8 mouse cellular contexts compared by ENCODE assay signal in genomic region chr4:138561986-138562385, GRCm38 (mm10).
DNase-seq lines count a peak whose midpoint lies in the region; ATAC-seq and TF ChIP-seq lines count a peak whose summit lies in the region.

No protein-coding gene starts in this region.

- H3K27me3 ChIP-seq in embryonic facial prominence, embryonic 13.5 days, result peaks cover 14% of the 10 kb centered on the region
- peaks cover under 1% of the 10 kb centered on the region; the same call in 1 of the 2 replicates for H3K27me3 ChIP-seq in kidney, embryonic 15.5 days
- no peaks in the 10 kb centered on the region; the same call in 1 of the 2 replicates for H3K27me3 ChIP-seq in liver, adult 2 months (ENCODE audit: control insufficient read depth, insufficient read depth, low read length)
- H3K27me3 ChIP-seq in neural tube, embryonic 13.5 days, result peaks cover 15% of the 10 kb centered on the region

- H3K4me1 ChIP-seq in embryonic facial prominence, embryonic 13.5 days, result 0 out of 2 replicates have a peak, but pooled peaks cover 6% of the 10 kb centered on the region
- H3K4me1 ChIP-seq in kidney, embryonic 15.5 days, result peaks cover 14% of the 10 kb centered on the region
- no peaks in the 10 kb centered on the region for H3K4me1 ChIP-seq in liver, adult 2 months (ENCODE audit: control insufficient read depth, insufficient read depth, low read length)
- peaks cover 7% of the 10 kb centered on the region; the same call in 1 of the 2 replicates for H3K4me1 ChIP-seq in neural tube, embryonic 13.5 days (replicated peaks)

- no peak overlapping the region for H3K4me3 ChIP-seq in embryonic facial prominence, embryonic 13.5 days
- no peak overlapping the region for H3K4me3 ChIP-seq in kidney, embryonic 15.5 days (replicated peaks)
- H3K4me3 ChIP-seq in liver, adult 2 months (ENCODE audit: insufficient read depth, low read depth, low read length), result no peak overlapping the region; the same call in 1 of the 2 replicates
- no peak overlapping the region for H3K4me3 ChIP-seq in neural tube, embryonic 13.5 days

- no peaks in the 10 kb centered on the region for H3K9me3 ChIP-seq in embryonic facial prominence, embryonic 13.5 days
- H3K9me3 ChIP-seq in kidney, embryonic 15.5 days (replicated peaks), result no peaks in the 10 kb centered on the region
- H3K9me3 ChIP-seq in neural tube, embryonic 13.5 days, result no peaks in the 10 kb centered on the region

- peak; percentile 71 for DNase-seq in 3T3-L1 (ENCODE audit: low read depth, low spot score)
- DNase-seq in adrenal gland, postnatal 36 days, result peak; percentile 86 to 87
- DNase-seq in heart, adult 9 months (ENCODE audit: low spot score in 2 of 2), result peak; percentile 39 to 70
- peak; percentile 53 for DNase-seq in liver, adult 2 months (ENCODE audit: extremely low read depth, low read depth, low spot score)
- DNase-seq in testis, postnatal 10 days (ENCODE audit: low spot score), result peak; percentile 93

- H3K36me3 ChIP-seq in embryonic facial prominence, embryonic 13.5 days, result no peaks in the 10 kb centered on the region
- no peaks in the 10 kb centered on the region for H3K36me3 ChIP-seq in kidney, embryonic 15.5 days
- H3K36me3 ChIP-seq in liver, adult 2 months (ENCODE audit: control insufficient read depth, insufficient read depth, low read length), result no peaks in the 10 kb centered on the region
- no peaks in the 10 kb centered on the region for H3K36me3 ChIP-seq in neural tube, embryonic 13.5 days

- no peak overlapping the region for H3K4me2 ChIP-seq in embryonic facial prominence, embryonic 13.5 days
- H3K4me2 ChIP-seq in kidney, embryonic 15.5 days, result no peak overlapping the region
- H3K4me2 ChIP-seq in neural tube, embryonic 13.5 days, result no peak overlapping the region

- TF ChIP-seq CTCF in liver, adult 2 months (IDR thresholded peaks at IDR 0.05; ENCODE audit: low read depth, low read length), result peak; percentile 99

- ATAC-seq in embryonic facial prominence, embryonic 13.5 days (ENCODE audit: insufficient number of reproducible peaks, insufficient read depth, low FRiP score, low TSS enrichment, low read depth), result 0 out of 2 replicates have a peak, but pooled peaks have one; percentile 32
- ATAC-seq in kidney, embryonic 15.5 days (replicated peaks; ENCODE audit: low FRiP score), result peak; percentile 70
- ATAC-seq in neural tube, embryonic 13.5 days (ENCODE audit: low read depth), result peak; percentile 89

- TF ChIP-seq POLR2A in liver, adult 2 months (IDR thresholded peaks at IDR 0.05; ENCODE audit: extremely low read depth, insufficient read depth, low read length), result no peak

- H3K9ac ChIP-seq in embryonic facial prominence, embryonic 13.5 days, result no peak overlapping the region
- no peak overlapping the region for H3K9ac ChIP-seq in kidney, embryonic 15.5 days
- H3K9ac ChIP-seq in liver, adult 2 months (ENCODE audit: low read depth, low read length), result no peak overlapping the region
- H3K9ac ChIP-seq in neural tube, embryonic 13.5 days, result no peak overlapping the region

- no peak overlapping the region for H3K27ac ChIP-seq in embryonic facial prominence, embryonic 13.5 days
- H3K27ac ChIP-seq in kidney, embryonic 15.5 days, result no peak overlapping the region
- H3K27ac ChIP-seq in liver, adult 2 months (replicated peaks; ENCODE audit: insufficient read depth, low read depth, low read length), result no peak overlapping the region
- H3K27ac ChIP-seq in neural tube, embryonic 13.5 days (replicated peaks), result no peak overlapping the region

- WGBS in embryonic facial prominence, embryonic 13.5 days, result 9% methylated on average over 8 of the region's 8 CpGs
- 6% methylated on average over 8 of the region's 8 CpGs for WGBS in kidney, embryonic 15.5 days
- 17% methylated on average over 8 of the region's 8 CpGs for WGBS in liver, adult 2 months
- 11% methylated on average over 8 of the region's 8 CpGs for WGBS in neural tube, embryonic 13.5 days

- no peaks in the 10 kb centered on the region for H3K79me2 ChIP-seq in liver, adult 2 months (ENCODE audit: control insufficient read depth, insufficient read depth, low read length)

Comparison
In these comparisons a context has a peak if more than half of its experiments do, and no peak if none do; other contexts are left out.
1. ATAC-seq: peak in every context shown above with its lines; median percentile 89 in neural tube, embryonic 13.5 days; 70 in kidney, embryonic 15.5 days; 32 in embryonic facial prominence, embryonic 13.5 days.